Mouse (Mus musculus): ENCODE measurements at regions not wholly inside any gene's neighbourhood (a gene's known extent, or its start where the extent isn't known, plus 50 kb on each side); places are given as distances from the start of the nearest gene placed in this dataset.

DNA sequence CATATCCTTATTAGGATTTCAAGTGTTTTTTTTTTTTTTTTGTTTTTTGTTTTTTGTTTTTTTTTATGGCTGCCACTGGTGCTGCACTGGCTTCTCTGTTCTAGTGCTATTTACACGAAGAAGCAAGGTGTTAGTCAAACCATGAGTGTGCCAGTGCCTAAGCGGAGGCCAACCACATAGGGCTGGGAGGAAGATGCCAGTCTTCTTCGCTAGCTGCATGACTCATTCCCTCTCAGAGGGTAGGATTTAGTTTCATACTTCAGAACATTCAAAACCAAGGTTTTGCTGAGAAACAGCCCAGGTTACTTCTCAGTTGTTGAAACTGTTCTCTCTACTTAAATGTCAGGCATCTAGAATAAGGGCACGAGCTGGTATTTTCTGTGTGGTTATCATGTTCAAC is 72.6 kb downstream of the Icos start:
- no peak for DNase-seq

DNA sequence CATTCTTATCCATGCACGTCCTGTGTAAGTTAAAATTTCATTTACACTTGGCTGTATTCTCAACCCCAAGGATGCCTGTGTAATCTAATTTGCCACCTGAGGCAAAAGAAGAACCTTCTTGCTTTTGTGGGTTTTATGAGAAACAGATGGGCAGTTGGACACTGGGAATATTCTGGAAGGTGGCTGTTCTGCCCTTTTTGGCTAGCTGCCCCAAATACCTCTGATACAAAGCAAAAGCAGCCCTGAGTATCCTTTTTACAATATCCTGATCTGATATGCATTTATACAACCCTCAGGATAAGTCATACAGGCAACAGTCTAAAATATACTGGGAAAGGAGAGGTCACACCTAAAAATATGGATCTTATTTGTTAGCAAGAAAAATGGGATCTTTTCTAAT is 75.9 kb downstream of the Icos start:
- DNase-seq, result no peak

DNA sequence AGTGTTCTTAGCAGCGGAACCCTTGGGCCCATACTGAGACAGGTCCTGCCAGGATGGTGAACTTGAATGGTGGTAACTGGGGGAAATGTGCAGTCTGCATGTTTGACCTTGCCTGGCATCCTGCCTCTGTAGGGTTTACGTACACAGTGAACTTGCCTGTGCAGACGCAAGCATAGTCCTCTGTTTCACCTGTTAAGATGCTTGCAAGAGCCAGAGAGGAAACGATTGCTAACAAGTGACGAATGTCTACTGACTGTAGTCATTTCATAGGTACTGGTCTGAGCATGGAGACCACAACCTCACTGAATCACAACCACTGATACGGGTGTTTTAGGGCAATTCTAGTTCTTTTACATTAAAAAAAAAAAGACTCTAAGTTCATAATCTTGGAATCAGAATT is 76.7 kb downstream of the Icos start:
- DNase-seq, result no peak

DNA sequence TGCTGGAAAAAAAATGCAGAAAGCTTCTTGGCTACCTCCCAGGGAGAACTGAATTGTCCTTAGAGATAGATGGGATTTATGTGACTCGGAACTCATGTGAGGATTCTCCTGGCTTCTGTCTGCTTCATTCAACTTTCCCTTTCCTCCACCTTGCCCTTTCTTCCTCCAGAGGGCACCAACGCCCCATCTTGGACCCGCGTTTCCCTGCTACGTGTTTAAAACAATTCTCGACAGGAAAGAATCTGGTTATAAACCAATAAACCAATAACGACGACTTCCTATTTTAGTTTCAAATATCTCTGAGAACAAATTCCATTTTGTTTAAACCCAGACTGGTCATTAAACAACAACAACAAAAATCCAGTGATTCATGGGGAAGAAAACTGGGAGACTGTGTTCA is 77.4 kb downstream of the Icos start:
- DNase-seq, result peak; percentile 70

DNA sequence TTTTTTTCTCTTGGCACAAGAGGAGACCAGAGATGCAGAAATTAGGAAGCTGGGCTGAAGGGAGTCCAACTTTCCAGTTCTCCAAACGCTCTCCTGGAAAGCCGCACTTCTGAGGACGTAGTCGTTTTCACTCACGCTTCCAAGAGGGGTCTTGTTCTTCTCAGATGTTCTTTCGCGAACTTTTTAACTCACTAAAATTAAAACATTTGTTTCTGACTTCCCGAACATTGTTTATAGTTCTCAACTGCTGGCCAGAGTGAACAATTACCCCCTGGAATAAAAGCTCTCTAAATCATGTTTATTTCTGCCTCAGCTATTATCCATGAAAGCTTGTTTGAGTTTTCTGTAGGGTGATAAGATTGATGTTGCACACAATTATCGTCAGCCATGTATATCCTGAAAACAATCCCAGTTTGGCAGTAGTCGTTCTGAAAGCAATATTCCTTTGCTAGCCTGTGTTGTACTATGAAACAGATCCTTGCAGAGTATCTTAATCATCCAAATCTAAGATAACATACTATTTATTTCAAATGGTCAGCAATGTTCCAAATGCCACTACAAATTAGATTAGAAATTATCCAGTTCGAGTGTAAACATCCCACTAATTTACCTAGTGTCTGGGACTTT is 82.3 kb downstream of the Icos start:
- DNase-seq, result no peak

DNA sequence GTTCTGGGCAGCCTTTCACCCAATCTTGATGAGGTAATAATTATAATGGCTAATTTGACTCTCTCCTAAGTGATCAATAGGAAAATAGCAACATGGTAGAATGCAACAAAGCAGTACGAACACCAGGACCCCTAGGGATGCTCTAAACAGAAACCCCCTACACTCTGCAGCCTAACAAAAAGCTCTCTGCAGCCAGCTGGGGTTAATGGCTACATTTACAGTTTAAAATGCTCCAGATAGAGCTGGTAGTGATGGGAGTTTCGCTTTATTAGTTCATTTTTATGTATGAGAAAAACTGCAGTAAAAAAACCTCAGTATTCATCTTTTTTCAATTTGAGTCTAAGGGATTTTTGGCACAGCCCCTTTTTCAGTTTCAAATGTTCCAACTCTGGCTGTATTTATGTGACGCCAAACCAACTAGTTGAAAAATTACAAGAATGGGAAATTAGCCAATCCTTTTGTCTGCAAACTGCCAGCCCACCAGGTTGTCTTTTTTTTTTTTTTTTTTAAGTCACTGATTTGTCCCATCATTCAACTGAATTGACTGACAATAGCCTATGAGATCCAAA is 84.2 kb downstream of the Icos start:
- DNase-seq, result no peak

DNA sequence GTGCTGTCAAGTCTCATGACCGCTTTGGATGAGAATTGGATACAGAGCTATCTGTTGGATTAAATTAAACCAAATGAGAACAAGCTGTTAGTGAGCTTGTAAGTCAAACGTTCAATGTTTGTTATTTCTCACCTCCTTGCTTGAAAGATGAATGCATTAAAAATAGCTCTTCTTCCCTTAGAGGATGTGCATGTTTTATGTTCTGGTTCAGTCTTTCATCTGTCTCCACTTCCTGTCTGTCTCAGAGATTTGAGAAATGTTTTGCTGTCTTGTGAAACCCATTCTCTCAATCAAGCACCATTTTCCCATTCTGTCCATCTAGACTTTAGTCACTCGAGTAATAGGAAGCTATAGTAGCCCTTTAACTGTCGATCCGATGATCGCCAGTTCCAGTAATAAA is 90.4 kb downstream of the Icos start:
- no peak for DNase-seq

DNA sequence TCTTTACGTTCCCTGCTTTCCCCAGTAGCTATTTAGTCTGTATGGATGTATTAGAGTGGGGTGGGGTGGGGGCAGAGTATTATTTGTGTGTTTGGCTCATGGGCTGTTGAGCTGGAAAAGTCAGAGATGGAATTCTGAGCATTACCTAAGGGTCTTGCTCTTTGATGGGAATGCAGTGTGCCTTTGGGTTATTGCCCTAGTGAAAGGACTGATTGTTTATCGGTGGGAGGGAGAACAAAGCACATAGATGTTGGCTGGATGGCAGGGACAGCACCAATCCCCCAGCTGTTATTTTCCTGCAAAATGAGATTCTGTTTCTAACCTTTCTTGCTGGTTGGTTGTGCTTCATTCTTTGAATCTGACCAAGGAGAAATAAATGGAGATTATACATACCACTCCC is 96.4 kb downstream of the Icos start:
- DNase-seq, result no peak

DNA sequence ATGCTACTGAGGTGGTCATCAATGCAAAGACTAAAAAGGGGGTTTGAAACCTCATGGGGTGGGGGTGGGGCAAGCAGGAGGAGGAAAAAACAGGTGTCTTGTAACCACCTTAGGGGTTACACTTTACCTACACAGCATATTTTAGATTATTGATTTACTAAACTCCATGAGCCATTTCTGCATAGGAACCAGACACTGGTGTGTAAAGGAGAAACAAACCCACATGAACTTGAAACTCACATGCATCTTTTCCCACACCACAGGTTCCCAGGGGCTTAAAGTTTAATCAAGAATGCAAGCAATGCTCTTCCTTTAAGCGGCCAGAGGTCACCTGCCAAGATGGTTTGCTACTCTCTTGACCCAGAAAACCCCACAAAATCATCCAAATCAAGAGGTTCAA is 97.6 kb downstream of the Icos start:
- DNase-seq, result peak; percentile 22

DNA sequence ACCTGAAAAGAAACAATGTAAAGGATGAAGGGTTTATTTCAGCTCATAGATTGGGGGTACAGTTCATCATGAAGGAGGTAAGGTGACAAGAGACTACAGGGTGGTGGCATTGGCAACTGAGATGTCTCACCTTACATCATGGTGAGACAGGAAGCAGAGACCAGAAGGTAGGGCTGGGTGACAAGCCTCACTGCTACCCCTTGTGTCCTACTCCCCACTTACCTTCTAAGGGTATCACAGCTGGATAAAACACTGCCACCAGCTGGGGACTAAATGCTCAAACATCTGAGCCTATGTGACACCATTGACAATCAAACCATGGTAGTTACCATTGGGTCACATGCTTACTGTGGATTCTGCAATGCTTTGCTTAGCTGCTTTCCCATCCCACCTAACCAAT is 107.0 kb downstream of the Icos start:
- DNase-seq, result no peak

DNA sequence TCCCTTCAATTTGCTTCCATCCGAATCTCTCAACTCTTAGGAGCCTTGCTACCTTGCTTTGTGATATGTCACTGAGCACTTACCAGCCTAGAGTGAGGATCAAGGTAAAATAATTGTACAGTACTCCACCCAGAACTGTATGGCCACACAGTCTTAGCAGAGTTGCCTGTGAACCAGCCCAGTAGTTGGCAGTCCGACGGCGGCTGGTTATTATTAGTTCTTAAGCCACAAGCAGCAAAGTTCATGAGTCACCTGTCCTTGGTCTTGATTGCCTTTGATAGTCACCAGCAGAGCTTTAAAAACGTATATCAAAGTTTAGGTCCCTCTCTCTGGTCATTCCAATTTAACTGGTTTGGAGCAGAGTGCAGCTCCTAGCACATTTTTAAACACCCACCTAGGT is 109.1 kb downstream of the Icos start:
- DNase-seq, result no peak

DNA sequence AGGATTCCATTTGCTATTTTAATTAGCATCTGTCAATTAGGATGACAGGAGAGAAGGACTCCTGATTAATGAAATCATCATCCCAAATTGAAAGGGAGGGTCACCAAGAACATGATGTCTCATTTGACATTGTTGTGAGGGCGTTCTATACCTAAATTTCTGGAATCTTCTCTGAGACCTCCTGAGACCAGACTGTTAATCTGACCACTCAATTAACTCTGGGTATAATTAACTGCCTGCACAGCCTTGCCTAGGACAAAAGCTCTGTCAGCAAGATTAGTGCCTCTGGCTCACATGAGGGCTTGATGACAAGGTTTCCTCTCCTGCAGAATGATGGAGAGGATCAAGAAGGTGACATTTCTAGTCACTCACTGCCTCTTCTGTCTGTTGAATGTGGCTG is 113.1 kb downstream of the Icos start:
- DNase-seq, result no peak

DNA sequence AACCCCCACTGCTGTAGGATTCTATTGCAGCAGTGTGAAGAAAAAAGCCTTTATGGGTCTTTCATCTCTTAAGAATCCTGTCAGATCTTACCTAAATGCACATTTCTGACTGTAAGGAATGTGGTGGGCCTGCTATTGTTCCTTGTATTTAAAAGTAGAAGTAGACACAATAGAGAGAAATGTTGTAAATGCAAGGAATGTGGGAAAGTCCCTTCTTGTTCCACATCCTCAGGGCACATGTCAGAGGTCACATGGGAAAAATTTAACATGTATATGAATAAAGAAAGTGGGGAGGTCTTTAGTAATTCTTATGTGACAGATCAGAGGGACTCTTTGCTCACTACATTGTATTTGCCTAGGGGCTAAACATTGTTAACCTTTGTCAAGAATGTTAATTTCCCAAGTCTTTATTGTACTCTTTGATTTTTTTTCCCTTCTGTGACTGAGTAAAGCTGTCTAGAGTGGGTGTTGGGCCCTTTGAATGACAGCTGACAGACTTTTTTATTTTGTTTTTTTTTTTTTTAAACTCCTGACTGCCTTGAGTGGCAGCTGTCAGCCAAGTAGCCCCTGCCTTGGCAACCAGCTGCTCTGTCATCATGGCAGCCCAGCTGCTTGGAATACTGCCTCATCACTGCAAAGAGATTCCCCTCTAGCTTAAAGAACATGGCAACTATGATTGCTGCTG is 117.9 kb downstream of the Icos start:
- DNase-seq, result no peak

DNA sequence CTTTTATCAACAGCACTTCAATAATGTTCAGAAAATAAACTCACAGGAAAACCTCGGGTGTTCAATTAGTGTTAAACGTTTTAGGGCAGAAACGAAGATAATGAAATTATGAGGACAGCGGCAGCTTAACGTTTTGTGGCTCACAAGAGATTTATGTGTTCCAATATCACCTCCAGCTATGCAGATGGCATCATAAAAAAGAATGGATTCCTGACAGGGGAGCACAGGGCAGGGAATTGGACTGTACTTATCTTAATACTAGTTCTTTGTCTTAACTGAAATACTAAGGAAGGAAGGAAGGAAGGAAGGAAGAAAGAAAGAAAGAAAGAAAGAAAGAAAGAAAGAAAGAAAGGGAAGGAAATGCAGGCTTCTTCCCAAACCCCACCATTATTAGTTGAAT is 121.6 kb downstream of the Icos start:
- no peak for DNase-seq

DNA sequence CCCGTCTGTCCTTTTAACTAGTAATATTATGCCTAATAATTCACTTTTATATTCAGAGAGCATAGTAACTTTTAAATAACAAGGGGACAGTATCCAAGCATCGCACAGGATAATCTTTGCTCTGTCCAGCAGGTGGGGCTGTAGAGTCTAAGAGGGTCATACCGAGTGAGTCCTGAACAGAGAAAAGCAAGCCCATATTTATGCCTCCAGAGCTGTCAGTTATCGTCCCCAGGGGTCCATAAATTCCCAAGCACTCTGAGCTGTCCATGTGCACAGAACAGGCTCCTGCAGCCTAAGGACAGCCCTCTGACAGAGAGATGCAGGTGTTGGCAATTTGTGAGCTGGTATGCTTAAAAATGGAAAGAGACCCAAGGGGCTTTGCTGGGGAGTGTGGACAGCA is 124.0 kb downstream of the Icos start:
- peak; percentile 3 for DNase-seq

DNA sequence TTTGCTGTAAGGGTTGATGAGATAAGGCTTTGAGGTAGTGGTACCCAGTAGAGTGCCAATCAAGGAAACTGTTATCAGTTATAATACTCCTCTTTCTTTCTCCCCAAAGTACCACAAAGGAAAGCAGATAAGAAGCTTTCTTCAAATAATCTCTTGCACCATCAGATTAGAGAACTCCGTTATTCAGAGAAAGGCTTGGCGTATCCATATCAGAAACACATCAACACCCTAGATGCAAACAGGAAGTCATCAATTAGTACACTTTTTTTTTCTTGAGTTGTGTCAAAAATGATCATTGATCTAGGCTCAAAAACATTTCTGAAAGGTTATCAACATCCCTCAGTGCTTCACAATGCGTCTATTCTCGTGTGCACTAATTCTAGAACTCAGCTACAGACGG is 124.6 kb downstream of the Icos start:
- DNase-seq, result no peak

DNA sequence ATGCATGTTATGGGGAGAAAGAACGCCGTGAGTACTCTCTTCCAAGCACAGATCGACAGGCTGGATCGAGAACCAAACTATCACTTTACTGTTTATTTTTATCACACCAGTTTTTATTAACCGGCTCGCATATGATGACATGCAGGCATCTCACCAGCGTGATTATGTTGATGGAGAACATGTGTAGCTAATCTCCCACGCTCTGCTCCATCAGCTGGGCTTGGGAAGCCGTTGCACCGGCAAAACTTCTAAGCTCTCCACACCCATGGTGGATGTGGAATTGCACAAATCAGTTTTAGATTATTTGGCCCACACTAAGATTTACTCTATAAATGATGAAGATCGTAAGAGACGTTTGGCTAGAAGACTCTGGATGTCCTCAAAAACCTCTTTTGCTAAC is 125.9 kb downstream of the Icos start:
- peak; percentile 2 for DNase-seq

DNA sequence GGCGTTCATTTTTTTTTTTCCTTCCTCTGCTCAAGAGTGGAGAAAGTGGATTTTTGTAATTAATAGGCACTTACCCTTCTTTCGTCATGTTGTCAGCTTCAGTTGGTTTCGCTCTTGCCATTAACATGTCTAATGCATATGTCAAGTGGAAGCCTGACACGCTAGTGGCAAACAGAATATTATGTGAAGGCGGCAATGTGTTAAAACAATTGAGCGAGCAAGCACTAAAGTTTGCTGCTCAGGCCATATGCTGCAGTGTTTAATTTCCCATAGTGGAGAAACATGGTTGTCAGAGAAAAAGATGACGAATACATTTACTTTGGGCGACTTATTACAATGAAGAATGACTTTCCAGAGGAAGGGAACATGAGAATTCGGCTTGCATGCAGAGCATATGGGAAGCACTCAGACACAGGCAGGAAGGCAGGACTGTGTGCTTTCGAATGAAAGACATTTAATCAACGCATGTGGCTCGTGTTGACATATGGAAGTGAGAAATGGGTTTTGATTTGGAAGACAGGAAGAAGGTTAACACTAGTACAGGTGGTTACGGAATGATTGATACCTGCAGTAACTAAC is 134.1 kb downstream of the Icos start:
- no peak for DNase-seq

DNA sequence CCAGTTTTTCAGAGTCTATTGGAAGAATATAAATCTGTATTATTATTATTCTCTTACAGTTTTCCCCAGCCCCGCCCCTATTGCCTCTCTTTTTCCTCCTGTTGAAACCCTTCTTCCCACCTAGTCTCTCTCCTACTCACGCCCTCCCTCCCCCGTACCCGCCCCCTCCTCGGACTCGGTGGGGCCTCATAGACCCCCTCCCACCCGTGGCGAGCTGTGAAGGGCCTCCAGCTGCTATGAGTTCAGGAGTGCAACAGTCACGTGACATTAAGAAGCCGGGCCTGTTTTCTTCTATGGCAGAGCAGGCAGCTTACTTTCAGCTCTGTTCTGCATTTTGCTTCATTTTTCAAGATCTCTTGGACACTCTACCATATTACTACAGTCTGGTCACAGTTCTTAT is 139.8 kb downstream of the Icos start:
- no peak for DNase-seq

DNA sequence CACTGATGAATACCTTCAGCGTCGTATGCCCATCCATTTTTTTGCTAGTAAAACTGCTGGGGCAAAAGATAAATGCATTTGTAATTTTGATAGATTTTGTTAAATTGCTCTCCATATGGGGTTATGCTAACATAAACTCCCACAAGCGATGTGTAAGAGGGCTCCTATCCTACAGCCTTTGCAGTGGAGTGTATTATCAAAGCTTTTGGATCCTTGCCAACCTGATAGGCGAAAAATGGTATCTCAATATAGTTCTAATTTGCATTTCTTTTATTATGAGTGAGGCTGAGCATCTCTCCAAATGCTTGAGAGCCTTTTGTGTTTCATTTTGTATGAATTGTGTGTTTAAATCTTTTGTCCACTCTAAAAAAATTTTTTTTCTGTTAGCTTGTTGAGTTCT is 140.3 kb downstream of the Icos start:
- DNase-seq, result no peak

DNA sequence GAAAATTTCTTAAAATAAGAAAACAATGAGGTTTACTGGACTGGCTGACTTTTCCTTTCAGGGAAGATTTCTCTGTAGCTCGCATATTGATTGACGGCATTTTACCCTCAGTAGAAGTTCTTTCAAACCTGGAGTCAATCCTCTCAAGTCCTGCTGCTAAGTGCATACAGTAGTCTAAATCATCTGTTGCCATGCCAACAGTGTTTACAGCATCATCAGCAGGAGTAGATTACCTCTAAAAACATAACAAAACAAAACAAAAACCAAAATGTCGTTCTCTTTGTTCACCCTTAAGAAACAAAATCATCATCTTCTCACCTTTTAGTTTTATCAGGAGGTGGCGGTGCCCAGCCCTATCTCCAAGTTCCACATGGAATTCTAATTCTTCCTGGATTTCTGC is 143.8 kb downstream of the Icos start:
- no peak for DNase-seq

DNA sequence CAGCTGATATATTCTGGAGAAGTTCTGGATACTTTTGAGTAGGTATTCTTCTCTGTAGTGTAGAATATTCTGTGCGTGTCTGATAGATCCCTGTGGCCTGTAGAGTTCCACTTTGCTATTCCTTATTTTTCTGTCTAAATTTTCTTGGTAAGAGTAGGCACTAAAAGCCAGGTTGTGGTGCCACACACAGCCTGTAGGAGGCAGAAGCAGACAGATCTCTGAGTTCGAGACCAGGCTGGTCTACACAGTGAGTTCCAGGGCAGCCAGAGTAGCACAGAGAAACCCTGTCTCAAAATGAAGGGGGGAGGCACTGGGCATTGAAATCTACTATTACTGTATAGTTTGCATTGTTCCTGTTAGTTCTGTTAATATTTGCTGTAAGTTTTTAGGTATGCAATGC is 147.4 kb downstream of the Icos start:
- DNase-seq, result no peak

DNA sequence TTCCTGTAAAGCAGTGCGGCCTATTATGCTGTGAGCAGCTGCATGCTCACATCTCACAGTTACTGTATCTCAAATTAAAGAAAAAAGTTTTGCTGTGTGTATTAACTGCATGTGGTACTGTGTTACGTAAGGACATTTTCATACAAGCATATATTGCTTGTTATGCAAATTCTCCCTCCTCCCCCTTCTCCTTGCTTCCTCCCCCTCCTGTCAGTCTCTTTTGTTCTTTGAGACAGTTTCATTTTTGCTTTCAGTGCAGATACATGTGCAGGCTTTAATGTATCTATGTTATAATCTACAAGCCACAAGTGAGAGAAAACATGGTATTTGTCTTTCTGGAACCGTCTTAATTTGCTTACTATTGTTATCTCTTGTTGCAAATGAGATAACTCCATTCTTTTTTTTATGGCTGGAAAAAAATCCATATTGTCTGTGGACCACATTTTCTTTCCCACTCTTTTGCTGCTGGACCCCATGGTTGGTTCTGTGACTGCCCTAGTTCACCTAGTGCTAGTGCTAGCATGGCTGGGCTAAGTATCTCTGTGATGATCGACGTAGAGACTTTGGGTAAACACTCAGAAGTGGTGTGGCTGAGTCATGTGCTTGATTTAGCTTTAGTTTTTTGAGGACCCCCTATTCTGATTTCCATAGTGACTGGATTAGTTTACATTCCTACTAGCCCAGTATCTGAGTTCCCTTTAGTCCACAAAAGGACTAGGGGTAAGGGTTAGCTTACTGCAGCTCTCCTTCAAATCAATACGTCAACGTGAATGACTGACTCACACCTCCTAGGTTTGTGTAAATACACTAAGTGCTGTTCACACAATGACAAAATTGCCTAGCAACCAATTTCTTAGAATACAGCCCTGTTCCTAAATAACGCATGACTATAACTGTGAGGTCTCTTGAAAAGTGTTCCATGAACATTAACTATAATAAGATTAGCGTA is 158.1 kb downstream of the Icos start:
- no peak for DNase-seq

Data from kidney, postnatal 14 days (tissue).